Mouse (Mus musculus) midbrain, embryonic 12.5 days (tissue): Measurements from ENCODE around the gene Ddost. TPM values are rescaled to one million over a fixed set of nuclear protein-coding genes. Genes with fewer than 3 reads are reported as not detected.
A peak's percentile ranks its signal among the peaks of the same experiment; 100 is the strongest.
"Not testable (repeated sequence)": the region's sequence is repeated elsewhere in the genome, so short reads cannot be mapped to it uniquely, and the experiment has no call there.

ENCODE experiments used
- ATAC-seq: fragments of 200-750 bp; cut with Nextera tagmentation; 2 replicates; pipeline ENCODE4 v1.8.0; 2017; ENCODE audit warnings: low read depth, moderate TSS enrichment, moderate library complexity; ENCODE audit not compliant: low FRiP score
- H3K27ac ChIP-seq: fragments of 300-500 bp; sonication (generic); replicated peaks from 2 replicates; pipeline ENCODE4 v1.5.1; 2016; ENCODE audit warnings: mild to moderate bottlenecking
- H3K27me3 ChIP-seq: fragments of 300-500 bp; sonication (generic); 2 replicates; pipeline ENCODE4 v1.6.1; 2016; ENCODE audit warnings: mild to moderate bottlenecking
- H3K36me3 ChIP-seq: fragments of 300-500 bp; sonication (generic); 2 replicates; pipeline ENCODE4 v1.6.1; 2016
- H3K4me1 ChIP-seq: fragments of 300-500 bp; sonication (generic); 2 replicates; pipeline ENCODE4 v1.6.1; 2016
- H3K4me2 ChIP-seq: fragments of 300-500 bp; sonication (generic); replicated peaks from 2 replicates; pipeline ENCODE4 v1.6.1; 2016; ENCODE audit warnings: mild to moderate bottlenecking, moderate library complexity
- H3K4me3 ChIP-seq: fragments of 300-500 bp; sonication (generic); 2 replicates; pipeline ENCODE4 v1.5.1; 2016; ENCODE audit warnings: mild to moderate bottlenecking
- H3K9ac ChIP-seq: fragments of 300-500 bp; sonication (generic); replicated peaks from 2 replicates; pipeline ENCODE4 v1.6.1; 2016; ENCODE audit warnings: mild to moderate bottlenecking, moderate library complexity
- H3K9me3 ChIP-seq: fragments of 300-500 bp; sonication (generic); 2 replicates; pipeline ENCODE4 v1.6.1; 2016; ENCODE audit warnings: mild to moderate bottlenecking
- WGBS: fragments of 180-500 bp; shearing (Covaris S2); methylation state at CpG from one replicate; pipeline ENCODE4 v1.1.7; 2016; 5-methylcytosine and 5-hydroxymethylcytosine counted together
- polyA plus RNA-seq: library from polyadenylated mRNA; unstranded; fragments of >200 nt; fragmentation: Nextera tagmentation; extraction: Ambion mirVana; gene quantifications from 2 replicates; pipeline ENCODE4 v1.2.1, GENCODE M21; 2016

The Ddost gene
- polyA plus RNA-seq, 1 experiment from 2014 or later = 216 TPM

DNA sequence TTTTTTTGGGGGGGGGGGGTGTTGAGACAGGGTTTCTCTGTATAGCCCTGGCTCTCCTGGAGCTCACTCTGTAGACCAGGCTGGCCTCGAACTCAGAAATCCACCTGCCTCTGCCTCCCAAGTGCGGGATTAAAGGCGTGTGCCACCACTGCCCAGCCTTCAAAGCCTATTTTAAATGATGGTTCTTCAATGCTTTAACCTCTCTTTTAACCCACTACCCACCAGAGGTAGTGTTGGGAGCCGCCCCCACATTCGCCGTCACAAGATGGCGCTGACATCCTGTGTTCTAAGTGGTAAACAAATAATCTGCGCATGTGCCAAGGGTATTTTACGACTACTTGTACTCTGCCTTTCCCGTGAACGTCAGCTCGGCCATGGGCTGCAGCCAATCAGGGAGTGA, 22.6 kb downstream of the Ddost start:
- not testable (repeated sequence) for ATAC-seq, H3K4me2 ChIP-seq, H3K9me3 ChIP-seq, H3K36me3 ChIP-seq, H3K27ac ChIP-seq, H3K9ac ChIP-seq, H3K4me3 ChIP-seq
- Histone ChIP-seq H3K27me3 (peaks cover 16% of the 10 kb centered on the region; the same call in 1 of the 2 replicates), H3K4me1 (peaks cover 21% of the 10 kb centered on the region)
- 38% methylated on average over 8 of the region's 12 CpGs for WGBS

DNA sequence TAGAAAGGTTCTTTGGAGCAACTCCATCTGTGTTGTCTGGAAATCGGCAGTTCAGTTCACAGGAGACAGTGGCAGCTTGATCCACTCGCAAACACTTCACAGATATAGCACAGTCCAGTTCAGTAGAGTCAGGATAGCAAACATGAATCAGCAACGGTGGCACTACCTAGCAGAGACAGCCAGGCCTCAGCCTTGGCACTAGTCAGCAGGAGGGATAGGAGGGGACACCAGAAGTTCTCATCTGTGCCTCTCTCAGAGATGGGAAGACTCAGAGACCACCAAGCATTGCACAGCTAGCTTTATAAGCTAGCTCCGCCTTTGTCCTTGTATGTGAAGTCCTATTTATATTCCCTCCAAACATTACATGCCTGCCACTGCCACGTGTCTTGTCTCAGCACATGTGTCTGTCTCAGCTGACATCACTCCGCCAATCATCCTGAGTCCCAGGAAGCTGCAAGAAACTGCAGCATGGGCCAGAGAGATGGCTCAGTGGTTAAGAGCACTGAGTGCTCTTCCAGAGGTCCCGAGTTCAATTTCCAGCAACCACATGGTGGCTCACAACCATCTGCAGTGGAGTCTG, 23.5 kb downstream of the Ddost start:
- peak overlapping the region; percentile 11; the same call in 1 of the 2 replicates for H3K27ac ChIP-seq
- WGBS = 74% methylated on average over 7 of the region's 7 CpGs
- no peak overlapping the region for H3K9ac ChIP-seq

DNA sequence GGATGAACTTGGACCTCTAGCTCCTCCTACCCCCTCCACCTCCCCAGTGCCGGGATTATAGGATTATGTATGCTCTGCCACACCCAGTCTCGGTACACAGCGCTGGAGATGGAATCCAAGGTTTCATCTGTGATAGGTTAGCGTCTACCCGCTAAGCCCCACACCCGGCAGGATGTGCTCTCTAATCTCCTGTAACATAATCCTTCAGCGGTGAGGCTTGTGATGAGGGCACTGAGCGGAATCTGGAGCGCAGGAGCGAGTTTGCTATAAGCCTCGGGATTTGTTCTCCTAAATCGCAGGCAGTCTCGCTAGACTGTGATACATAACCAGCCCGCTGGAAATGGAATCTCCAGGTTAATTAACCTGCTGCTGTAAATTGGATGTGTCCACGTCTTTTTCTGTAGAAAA, 25.7 kb downstream of the Ddost start:
- Histone ChIP-seq H3K4me1 (0 out of 2 replicates have a peak, but pooled peaks cover 3% of the 10 kb centered on the region), H3K9me3 (no peaks in the 10 kb centered on the region), H3K36me3 (no peaks in the 10 kb centered on the region), H3K4me3 (no peak overlapping the region), H3K27me3 (peaks cover 16% of the 10 kb centered on the region; the same call in 1 of the 2 replicates), H3K4me2 (peak overlapping the region; percentile 14; the same call in 1 of the 2 replicates), H3K27ac (no peak overlapping the region), H3K9ac (no peak overlapping the region)
- no peak for ATAC-seq
- WGBS = 14% methylated on average over 15 of the region's 15 CpGs

More for the DNA sequence above, 23.5 kb downstream of the Ddost start:
- Histone ChIP-seq H3K27me3 (peaks cover 16% of the 10 kb centered on the region; the same call in 1 of the 2 replicates), H3K36me3 (no peaks in the 10 kb centered on the region), H3K4me2 (peak overlapping the region; percentile 44), H3K9me3 (no peaks in the 10 kb centered on the region), H3K4me1 (peaks cover 15% of the 10 kb centered on the region), H3K4me3 (peak overlapping the region; percentile 32)
- no peak for ATAC-seq

DNA sequence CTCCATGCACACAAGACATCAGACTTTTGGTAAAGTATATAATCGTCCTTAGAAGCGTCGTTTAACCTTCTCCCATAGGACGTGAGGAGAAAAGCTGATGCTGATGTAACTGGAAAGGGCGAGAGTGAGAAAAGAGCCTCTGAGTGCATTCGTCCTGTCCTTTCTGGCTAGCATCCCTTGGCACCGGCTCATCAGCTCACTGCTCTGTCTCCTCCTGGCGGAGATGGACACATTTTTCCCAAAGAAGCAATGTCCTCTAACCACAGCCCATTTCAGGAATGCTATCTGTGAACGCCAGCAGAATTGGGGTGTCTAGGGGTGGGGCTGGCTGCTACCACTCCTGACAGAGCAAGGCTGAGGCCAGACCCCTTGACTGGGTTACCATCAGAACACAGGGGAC, 27.1 kb downstream of the Ddost start:
- H3K4me1 ChIP-seq = 0 out of 2 replicates have a peak, but pooled peaks cover 3% of the 10 kb centered on the region
- peaks cover 16% of the 10 kb centered on the region; the same call in 1 of the 2 replicates for H3K27me3 ChIP-seq
- no peak overlapping the region for H3K27ac ChIP-seq
- no peak overlapping the region for H3K4me3 ChIP-seq
- no peak overlapping the region for H3K9ac ChIP-seq
- no peaks in the 10 kb centered on the region for H3K36me3 ChIP-seq
- H3K9me3 ChIP-seq = no peaks in the 10 kb centered on the region
- 82% methylated on average over 9 of the region's 9 CpGs for WGBS
- no peak overlapping the region for H3K4me2 ChIP-seq
- ATAC-seq = no peak

DNA sequence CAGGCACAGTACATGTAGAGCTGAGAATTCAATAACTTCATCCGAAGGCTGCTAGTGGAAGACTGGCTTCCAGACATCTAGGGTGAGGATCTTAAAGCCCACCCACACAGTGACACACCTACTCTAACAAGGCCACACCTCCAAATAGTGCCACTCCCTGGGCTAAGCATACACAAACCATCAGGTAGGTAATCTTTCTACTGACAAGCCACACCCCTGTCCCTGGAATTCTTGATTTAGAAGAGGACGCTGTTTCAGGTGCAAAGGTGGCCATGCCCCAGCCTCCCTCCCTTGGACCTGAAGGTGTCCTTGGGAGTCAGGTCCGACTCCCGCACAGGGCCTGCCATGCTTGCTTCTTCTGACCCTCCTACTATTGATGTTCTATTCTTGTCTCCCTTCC, 28.6 kb downstream of the Ddost start:
- Histone ChIP-seq H3K27me3 (peaks cover 20% of the 10 kb centered on the region; the same call in 1 of the 2 replicates), H3K9me3 (no peaks in the 10 kb centered on the region), H3K36me3 (no peaks in the 10 kb centered on the region), H3K4me3 (no peak overlapping the region), H3K27ac (no peak overlapping the region), H3K9ac (no peak overlapping the region), H3K4me2 (no peak overlapping the region), H3K4me1 (0 out of 2 replicates have a peak, but pooled peaks cover under 1% of the 10 kb centered on the region)
- WGBS = 91% methylated on average over 4 of the region's 4 CpGs
- ATAC-seq = no peak

DNA sequence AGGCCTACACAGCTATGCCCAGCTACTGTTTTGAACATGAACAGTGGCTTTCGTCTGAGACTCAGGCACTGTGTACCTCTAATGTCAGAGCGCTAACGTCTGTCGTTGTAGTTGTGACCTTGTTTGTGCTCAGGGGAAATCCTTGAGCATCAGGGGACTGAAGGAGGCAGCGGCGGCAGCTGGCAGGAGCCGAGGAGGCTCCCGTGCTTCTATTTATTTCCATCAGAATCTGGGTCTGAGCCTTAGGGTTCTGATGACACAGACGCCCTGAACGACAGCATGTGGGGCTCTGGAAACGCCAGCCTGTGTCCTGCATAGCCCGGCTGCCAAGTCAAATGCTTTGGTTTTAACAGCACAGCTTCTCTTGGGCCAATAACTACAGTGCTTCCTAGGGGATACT, 30.5 kb downstream of the Ddost start:
- Histone ChIP-seq H3K4me3 (no peak overlapping the region), H3K9me3 (no peaks in the 10 kb centered on the region), H3K36me3 (no peaks in the 10 kb centered on the region), H3K27ac (no peak overlapping the region), H3K4me1 (no peaks in the 10 kb centered on the region), H3K27me3 (peaks cover 22% of the 10 kb centered on the region; the same call in 1 of the 2 replicates), H3K9ac (no peak overlapping the region), H3K4me2 (no peak overlapping the region)
- 88% methylated on average over 12 of the region's 12 CpGs for WGBS
- no peak for ATAC-seq

DNA sequence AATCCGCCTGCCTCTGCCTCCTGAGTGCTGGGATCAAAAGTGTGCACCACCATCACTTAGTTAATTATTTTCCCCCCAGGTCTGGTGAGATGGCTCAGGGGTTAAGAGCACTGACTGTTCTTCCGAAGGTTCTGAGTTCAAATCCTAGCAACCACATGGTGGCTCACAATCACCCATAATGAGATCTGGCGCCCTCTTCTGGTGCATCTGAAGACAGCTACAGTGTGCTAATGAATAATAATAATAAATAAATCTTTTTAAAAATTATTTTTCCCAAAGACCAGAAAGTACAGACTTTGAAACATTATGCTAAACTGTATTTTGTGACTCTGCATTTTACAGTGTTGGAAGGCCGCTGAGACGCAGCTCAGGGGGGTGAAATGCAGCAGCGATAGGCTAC, 31.1 kb downstream of the Ddost start:
- Histone ChIP-seq H3K9ac (no peak overlapping the region), H3K27ac (no peak overlapping the region), H3K4me1 (no peaks in the 10 kb centered on the region), H3K9me3 (no peaks in the 10 kb centered on the region), H3K4me3 (no peak overlapping the region), H3K27me3 (peaks cover 19% of the 10 kb centered on the region; the same call in 1 of the 2 replicates), H3K36me3 (no peaks in the 10 kb centered on the region), H3K4me2 (no peak overlapping the region)
- ATAC-seq = no peak
- WGBS = 85% methylated on average over 6 of the region's 6 CpGs

DNA sequence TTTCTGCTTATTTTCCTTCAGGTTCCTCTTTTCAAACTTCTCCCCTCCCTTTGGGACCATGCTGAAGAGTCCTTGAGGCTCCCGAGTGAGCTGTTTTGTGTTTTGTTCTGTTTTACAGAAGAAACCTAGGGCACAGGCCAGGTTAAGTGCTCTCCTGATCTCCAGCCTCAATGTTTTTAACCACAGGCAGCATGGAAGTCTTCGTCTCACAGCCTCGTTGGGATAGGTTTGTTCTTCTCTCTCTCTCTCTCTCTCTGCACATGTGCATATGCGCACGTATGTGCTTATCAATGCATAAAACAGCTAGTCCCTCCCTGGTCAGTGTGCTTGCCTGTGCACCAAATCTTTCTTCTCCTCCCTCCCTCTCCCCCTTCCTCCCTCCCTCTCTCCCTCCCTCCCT, 32.3 kb downstream of the Ddost start:
- Histone ChIP-seq H3K27ac (no peak overlapping the region), H3K36me3 (no peaks in the 10 kb centered on the region), H3K9ac (no peak overlapping the region), H3K9me3 (no peaks in the 10 kb centered on the region), H3K27me3 (0 out of 2 replicates have a peak, but pooled peaks cover 7% of the 10 kb centered on the region), H3K4me1 (no peaks in the 10 kb centered on the region), H3K4me3 (no peak overlapping the region), H3K4me2 (no peak overlapping the region)
- no peak for ATAC-seq
- WGBS = 78% methylated on average over 5 of the region's 5 CpGs

DNA sequence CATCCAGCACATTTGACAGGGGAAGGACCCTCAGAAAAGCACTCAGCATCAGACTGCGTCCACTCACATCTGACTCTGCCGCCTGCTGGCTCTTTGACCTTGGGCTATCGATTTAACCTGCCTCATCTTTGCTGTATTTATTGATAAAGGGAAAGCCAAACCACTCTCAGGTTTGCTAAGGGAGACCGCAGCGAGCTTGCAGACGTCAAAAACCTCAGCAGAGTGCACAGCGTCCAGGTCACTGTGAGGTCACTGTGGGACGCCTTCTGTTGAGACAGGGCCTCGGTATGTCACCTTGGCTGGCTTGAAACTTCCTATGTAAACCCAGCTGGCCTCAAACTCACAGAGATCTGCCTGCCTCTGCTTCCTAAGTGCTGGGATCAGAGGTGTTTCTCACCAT, 32.8 kb downstream of the Ddost start:
- H3K4me1 ChIP-seq = no peaks in the 10 kb centered on the region
- H3K27ac ChIP-seq = no peak overlapping the region
- 0 out of 2 replicates have a peak, but pooled peaks cover 6% of the 10 kb centered on the region for H3K27me3 ChIP-seq
- WGBS = 84% methylated on average over 9 of the region's 9 CpGs
- H3K4me3 ChIP-seq = no peak overlapping the region
- H3K9ac ChIP-seq = no peak overlapping the region
- H3K4me2 ChIP-seq = no peak overlapping the region
- H3K9me3 ChIP-seq = no peaks in the 10 kb centered on the region
- no peaks in the 10 kb centered on the region for H3K36me3 ChIP-seq
- no peak for ATAC-seq

DNA sequence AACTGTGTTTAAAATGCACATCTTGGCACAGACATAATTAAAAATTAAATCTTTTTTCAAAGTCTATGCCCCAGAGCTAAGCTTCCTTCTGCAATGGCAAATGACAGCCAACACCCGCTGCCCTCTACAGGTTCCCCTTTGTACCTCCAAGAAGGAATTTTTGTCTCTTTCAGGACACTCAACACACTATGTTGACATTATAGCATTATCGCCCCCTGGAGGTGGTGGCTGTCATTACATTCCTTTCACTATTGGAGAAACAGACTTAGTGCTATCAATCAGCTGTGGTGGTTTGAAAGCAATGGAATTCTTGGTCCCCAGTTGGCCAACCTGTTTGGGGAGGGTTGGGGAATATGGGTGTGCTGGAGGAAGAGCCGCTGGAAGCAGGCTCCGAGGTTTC, 35.4 kb downstream of the Ddost start:
- WGBS = 33% methylated on average over 4 of the region's 4 CpGs
- ATAC-seq = no peak
- H3K4me3 ChIP-seq = no peak overlapping the region
- H3K9me3 ChIP-seq = no peaks in the 10 kb centered on the region
- no peak overlapping the region for H3K4me2 ChIP-seq
- 0 out of 2 replicates have a peak, but pooled peaks cover 6% of the 10 kb centered on the region for H3K27me3 ChIP-seq
- no peak overlapping the region for H3K9ac ChIP-seq
- H3K4me1 ChIP-seq = no peaks in the 10 kb centered on the region
- no peaks in the 10 kb centered on the region for H3K36me3 ChIP-seq
- H3K27ac ChIP-seq = no peak overlapping the region

DNA sequence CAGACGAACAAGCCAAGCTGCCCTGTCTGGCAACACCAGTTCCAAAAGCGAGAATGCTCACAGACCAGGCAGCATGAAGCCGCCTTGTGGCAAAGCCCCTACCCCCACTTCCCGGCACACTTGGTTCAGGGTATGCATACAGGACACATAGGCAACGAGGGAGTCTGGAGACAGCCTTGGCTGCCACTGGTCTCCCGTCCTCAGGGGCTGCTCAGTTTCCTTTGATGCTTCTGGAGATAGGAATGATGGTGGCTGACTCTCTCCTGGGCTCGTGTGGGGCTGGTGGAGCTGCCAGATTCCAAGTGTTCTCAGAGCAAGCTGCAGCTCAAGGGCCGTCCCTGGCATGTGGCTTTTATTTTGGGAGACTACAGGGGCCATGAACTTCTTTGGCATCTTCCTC, 36.9 kb downstream of the Ddost start:
- no peak overlapping the region for H3K4me3 ChIP-seq
- H3K9ac ChIP-seq = no peak overlapping the region
- H3K27ac ChIP-seq = no peak overlapping the region
- 73% methylated on average over 8 of the region's 8 CpGs for WGBS
- no peak overlapping the region for H3K4me2 ChIP-seq
- H3K27me3 ChIP-seq = 0 out of 2 replicates have a peak, but pooled peaks cover 6% of the 10 kb centered on the region
- ATAC-seq = no peak
- no peaks in the 10 kb centered on the region for H3K4me1 ChIP-seq
- no peaks in the 10 kb centered on the region for H3K9me3 ChIP-seq
- no peaks in the 10 kb centered on the region for H3K36me3 ChIP-seq

DNA sequence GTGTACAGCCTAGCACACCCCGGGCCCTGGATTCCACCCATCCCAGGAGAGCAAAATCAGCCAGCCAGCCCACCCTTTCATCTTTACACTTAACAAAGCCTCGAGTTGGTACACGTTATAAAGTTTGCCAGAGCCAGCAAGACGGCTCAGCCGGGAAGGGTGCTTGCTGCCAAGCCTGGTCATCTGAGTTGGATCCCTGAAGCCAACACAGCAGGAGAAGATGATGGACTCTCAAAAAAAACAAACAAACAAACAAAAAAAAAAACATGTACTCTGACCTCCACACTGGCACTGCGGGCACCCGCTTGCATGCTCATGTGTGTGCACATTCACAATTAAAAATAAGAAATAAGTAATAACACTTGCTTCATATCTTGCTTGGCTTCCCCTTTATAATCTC, 37.5 kb downstream of the Ddost start:
- 84% methylated on average over 7 of the region's 7 CpGs for WGBS

More for the DNA sequence above, 37.5 kb downstream of the Ddost start:
- no peak overlapping the region for H3K4me2 ChIP-seq
- no peak overlapping the region for H3K9ac ChIP-seq
- 0 out of 2 replicates have a peak, but pooled peaks cover 6% of the 10 kb centered on the region for H3K27me3 ChIP-seq
- H3K9me3 ChIP-seq = no peaks in the 10 kb centered on the region
- H3K36me3 ChIP-seq = no peaks in the 10 kb centered on the region
- ATAC-seq = no peak
- H3K27ac ChIP-seq = no peak overlapping the region
- no peaks in the 10 kb centered on the region for H3K4me1 ChIP-seq
- no peak overlapping the region for H3K4me3 ChIP-seq
